Mouse (Mus musculus) left cerebral cortex, postnatal 4 days (tissue): ENCODE measurements around the gene Gm10097. TPM values are rescaled to one million over a fixed set of nuclear protein-coding genes. Genes with fewer than 3 reads are reported as not detected.
A peak's percentile ranks its signal among the peaks of the same experiment; 100 is the strongest.

ENCODE experiments used
- DNase-seq: peaks from one replicate; pipeline ENCODE4 v3.0.0-alpha.2; 2022
- intact Hi-C: fragments of 180-260 bp; cut with DNase I; formaldehyde crosslinking; loops from one replicate; pipeline ENCODE4 v1.15.1; 2025
- total RNA-seq, 2 experiments: library from RNA; stranded (reverse); gene quantifications; 2 replicates each; pipeline ENCODE4 v1.2.3; 2021

Gm10097 gene
- total RNA-seq, 2 experiments from 2014 or later: not detected

GRCm38 (mm10) chr10:5079945-5080468, 11.0 kb downstream of the Gm10097 start:
- intact Hi-C loops: no loop called here
- DNase-seq: peak; percentile 37

GRCm38 (mm10) chr10:5083716-5084115, 14.7 kb downstream of the Gm10097 start:
- no peak for DNase-seq
- intact Hi-C loops: no loop called here

GRCm38 (mm10) chr10:5085792-5086191, 16.8 kb downstream of the Gm10097 start:
- DNase-seq: no peak
- intact Hi-C loops: no loop called here

- intact Hi-C loops: no loop called here
These were observed 17.3 kb downstream of the Gm10097 start for GRCm38 (mm10) chr10:5086329-5086728.

GRCm38 (mm10) chr10:5087336-5087735, 18.3 kb downstream of the Gm10097 start:
- no peak for DNase-seq

More at GRCm38 (mm10) chr10:5086329-5086728, 17.3 kb downstream of the Gm10097 start:
- no peak for DNase-seq

GRCm38 (mm10) chr10:5089133-5089532, 20.1 kb downstream of the Gm10097 start:
- DNase-seq: no peak

More at GRCm38 (mm10) chr10:5087336-5087735, 18.3 kb downstream of the Gm10097 start:
- intact Hi-C loops: no loop called here

GRCm38 (mm10) chr10:5096996-5097753, 28.2 kb downstream of the Gm10097 start:
- intact Hi-C loops: no loop called here
- peak; percentile 64 for DNase-seq

More at GRCm38 (mm10) chr10:5089133-5089532, 20.1 kb downstream of the Gm10097 start:
- intact Hi-C loops: no loop called here

GRCm38 (mm10) chr10:5097754-5098137, 28.8 kb downstream of the Gm10097 start:
- intact Hi-C loops: no loop called here
- DNase-seq: no peak

GRCm38 (mm10) chr10:5110773-5111172, 41.8 kb downstream of the Gm10097 start:
- DNase-seq: no peak

GRCm38 (mm10) chr10:5116155-5116554, 47.2 kb downstream of the Gm10097 start:
- no peak for DNase-seq
- intact Hi-C loops: no loop called here

More at GRCm38 (mm10) chr10:5110773-5111172, 41.8 kb downstream of the Gm10097 start:
- intact Hi-C loops: no loop called here

- intact Hi-C loops: no loop called here
- no peak for DNase-seq
These were observed 47.7 kb downstream of the Gm10097 start for GRCm38 (mm10) chr10:5116720-5117119.
